Mouse (Mus musculus) gastrocnemius, adult 8-10 months (tissue): ENCODE results near the gene Miga1. TPM values are rescaled to one million over a fixed set of nuclear protein-coding genes. Genes with fewer than 3 reads are reported as not detected.
"Not testable (repeated sequence)": the region's sequence is repeated elsewhere in the genome, so short reads cannot be mapped to it uniquely, and the experiment has no call there.

Experiments used
- DNase-seq, 2 experiments: peaks; one replicate each; pipeline ENCODE4 v3.0.0; 2022; ENCODE audit warnings: low spot score in 2 of 2
- total RNA-seq, 4 experiments: library from RNA; stranded (reverse); gene quantifications; 2 replicates each; pipeline ENCODE4 v1.2.4; 2022

Gene Miga1
- total RNA-seq, 4 experiments from 2014 or later = 6.6 to 7.9 (median 7.4) TPM

DNA sequence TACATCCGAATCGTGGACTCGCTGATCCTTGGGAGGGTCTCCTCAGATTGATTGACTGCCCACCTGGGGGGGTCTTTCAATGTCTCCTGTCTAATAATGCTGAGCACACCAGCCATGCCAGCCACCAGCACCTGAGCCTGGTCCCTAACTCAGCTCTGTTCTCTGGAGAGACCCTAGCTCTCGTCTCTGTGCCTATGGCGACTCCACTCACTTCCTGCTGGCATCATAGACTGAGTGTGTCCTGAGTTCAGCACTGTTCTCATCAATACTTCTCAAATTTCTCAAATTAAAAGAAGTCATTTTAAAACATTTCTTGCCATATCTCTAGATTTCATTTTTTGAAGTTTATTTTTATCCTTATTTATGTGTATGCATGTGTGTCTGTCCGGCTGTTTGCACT, 8.1 kb downstream of the Miga1 start:
- no peak for DNase-seq

GRCm38 (mm10) chr3:152321765-152322547, 18.3 kb downstream of the Miga1 start:
- DNase-seq = no peak

DNA sequence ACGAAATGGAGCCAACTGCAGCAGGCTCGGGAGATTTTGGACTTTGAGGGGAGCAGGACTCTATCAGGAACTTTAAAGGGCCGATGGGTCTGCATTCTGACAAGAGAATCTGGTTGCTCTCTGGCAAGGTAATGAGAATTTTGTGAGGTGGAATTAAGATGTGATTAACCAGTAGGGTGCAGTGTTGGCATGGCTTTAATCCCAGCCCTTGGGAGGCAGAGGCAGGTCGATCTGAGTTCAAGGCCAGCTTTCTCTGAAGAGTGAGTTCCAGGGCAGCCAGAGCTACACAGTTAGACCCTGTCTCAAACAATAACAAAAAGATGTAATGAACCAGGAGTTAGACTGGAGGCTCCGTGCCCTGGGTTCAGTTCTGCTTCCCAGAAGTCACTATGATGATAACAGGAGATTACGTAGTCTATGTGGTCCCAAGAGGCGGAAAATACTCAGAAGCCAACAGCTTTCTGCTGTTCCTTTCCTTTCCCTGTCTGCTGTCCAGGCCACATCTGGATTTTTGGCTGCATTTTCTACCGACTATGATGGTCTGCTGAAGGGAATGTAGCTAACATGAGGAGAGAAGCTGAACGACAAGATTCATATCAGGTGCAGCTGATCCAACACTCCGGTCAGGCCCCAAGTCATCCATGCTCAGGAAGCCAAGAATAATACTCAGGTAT, 19.1 kb downstream of the Miga1 start:
- DNase-seq = no peak

- not testable (repeated sequence) for DNase-seq
These were observed 23.6 kb downstream of the Miga1 start for GRCm38 (mm10) chr3:152316447-152317173.

GRCm38 (mm10) chr3:152315613-152316012, 24.6 kb downstream of the Miga1 start:
- peak; percentile 56 to 79 for DNase-seq

DNA sequence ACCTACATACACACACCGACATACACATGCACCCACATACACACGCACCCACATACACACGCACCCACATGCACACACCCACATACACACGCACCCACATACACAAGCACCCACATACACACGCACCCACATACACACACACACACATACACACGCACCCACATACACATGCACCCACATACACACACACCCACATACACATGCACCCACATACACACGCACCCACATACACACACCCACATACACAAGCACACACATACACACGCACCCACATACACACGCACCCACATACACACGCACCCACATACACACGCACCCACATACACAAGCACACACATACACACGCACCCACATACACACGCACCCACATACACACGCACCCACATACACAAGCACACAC, 25.5 kb downstream of the Miga1 start:
- DNase-seq = not testable (repeated sequence)

DNA sequence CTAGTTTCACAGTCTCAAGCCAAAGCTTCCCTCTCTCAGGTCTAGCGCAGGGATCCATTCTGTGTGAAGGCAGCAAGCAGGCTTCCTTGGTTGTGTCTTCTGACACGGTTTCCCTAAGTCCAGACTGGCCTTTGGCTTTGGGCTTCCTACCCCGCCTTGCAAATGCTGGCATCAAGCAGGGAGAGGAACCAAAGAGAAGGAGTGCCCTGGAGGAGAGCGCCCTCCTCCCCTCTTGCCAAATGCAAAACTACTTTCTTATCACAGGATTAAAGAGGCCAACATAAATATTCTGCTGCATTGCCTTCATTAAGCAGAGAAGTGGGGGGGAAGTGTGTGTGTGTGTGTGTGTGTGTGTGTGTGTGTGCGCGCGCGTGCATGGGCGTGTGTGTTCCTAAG, 31.0 kb downstream of the Miga1 start:
- no peak for DNase-seq

- no peak for DNase-seq
These were observed 31.5 kb downstream of the Miga1 start for GRCm38 (mm10) chr3:152308485-152309249.

DNA sequence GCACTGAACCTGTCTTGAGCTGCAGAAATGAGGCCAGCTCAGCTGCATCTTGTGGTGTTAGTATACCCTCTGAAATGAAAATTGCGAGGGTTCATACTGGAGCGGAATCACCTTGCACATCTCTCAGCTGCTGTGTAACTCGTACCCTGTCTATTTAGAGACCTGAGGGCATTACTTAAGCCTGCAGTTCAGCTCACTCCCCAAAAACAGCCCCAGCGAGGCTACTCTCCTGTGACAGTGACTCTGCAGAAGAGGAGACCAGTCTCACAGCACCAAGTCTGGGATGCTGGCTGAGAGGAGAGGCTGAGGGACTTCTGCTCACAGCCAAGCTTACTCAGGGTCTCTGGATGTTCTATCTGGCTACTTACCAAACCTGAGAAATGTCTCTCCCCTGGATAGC, 34.2 kb downstream of the Miga1 start:
- peak; percentile 56 to 65 for DNase-seq

- DNase-seq = peak in 1 of 2 experiments; percentile 47
These were observed 35.1 kb downstream of the Miga1 start for GRCm38 (mm10) chr3:152305080-152305479.

- DNase-seq = peak; percentile 63 to 73
These were observed 36.0 kb downstream of the Miga1 start for GRCm38 (mm10) chr3:152304093-152304815.

DNA sequence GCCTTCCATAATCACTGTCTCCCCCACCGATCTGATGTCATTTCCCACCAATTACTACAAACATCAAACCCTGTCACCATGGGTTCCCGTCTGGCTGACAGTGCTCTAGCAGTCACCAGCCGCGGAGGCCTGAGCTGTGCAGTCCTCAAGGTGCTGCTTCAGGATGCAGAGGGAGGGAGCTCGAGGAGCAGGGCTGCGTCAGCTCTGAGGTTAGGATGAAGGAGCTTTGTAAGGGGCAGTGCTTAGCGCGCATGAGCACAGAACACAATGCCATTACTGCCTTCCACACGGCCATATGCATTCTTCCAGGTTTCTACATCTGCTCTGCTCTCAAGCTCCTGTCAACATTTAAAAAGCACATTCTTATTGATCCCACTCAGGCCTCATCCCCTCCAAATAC, 37.2 kb downstream of the Miga1 start:
- no peak for DNase-seq

DNA sequence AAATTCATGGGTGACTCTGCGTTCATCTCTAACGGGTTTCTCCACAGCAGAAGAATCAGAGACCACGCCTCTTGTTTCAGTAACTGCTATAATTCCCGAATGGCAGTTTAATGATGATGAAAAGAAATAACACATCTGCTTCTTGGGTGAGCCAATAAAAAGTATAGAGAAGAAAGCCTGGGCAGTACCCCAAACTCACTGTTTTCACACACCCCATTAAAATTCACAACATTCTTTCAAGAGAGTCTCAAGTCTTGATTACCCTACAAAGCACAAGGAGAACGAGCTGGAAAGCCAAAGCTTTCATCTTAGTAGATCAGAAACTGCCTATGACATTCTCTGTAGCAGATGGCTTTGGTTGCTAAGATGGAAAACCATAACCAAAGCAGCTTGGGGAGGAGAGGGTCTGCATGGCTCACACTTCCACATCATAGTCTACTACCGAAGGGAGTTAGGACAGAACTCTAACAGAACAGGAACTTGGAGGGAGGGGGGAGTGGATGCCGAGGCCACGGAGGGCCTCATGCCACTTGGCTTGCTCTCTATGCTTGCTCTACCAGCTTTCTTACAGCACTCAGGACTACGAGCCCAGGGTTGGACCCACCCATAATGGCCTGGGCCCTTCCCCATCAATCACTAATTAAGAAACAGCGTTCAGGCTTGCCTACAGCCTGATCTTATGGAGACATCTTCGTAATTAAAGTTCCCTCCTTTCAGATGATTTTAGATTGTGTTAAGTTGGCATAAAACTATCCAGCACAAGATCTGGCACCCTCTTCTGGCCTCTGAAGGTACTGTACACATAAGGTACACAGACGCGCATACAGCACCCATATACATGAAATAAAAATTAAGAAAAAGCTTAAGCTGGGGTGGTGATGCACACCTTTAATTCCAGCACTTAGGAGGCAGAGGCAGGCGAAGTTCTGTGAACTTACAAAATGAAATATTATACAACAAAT, 39.5 kb downstream of the Miga1 start:
- DNase-seq = no peak

- DNase-seq = no peak
These were observed 44.3 kb downstream of the Miga1 start for GRCm38 (mm10) chr3:152295896-152296295.

DNA sequence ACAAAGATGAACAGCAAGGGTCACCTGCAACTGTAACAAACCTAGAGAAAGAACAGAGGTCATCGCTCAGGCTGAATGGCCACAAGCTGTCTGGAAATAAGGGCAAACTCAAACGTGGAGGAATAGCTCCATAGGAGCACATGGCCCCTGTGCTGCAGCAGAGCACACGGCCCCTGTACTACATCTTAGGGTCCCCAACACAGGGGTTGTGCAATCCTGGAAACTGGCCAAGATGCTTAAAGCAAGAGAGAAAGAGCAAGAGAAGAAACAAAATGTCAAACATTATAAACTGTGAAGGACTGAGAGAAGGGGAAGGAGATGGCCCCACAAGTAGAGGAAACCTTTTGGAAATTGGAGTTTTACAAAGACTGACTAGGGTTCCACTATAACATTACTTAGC, 45.8 kb downstream of the Miga1 start:
- DNase-seq = no peak

DNA sequence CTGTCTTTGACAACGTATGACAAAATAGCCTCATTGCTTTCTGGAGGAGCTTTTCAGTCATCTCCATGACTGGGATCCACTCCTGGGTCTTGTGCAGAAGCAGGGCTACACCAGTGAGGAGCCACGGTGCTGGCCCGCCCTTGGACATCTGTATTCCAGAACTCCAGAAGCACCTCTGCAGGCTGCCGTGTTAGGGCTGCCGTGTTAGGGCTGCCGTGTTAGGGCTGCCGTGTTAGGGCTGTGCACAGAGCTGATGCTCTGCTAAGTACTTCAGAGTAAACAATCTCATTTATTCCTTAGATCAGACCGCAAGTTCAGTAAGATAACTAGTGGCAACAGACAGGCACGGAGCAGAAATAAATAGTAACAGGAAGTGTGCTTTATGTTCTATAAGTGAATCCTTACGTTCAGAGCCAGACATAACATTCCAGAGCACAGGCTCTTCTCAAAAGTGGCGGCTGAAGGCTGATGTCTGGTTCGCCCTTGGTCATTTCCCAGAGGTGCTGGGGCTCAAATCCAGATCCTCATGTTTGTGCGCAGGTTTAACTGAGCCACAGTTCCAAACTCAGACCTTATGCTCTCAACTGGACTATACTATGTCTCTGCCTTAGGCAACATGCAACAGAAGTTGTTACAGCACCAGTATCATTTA, 46.6 kb downstream of the Miga1 start:
- no peak for DNase-seq

DNA sequence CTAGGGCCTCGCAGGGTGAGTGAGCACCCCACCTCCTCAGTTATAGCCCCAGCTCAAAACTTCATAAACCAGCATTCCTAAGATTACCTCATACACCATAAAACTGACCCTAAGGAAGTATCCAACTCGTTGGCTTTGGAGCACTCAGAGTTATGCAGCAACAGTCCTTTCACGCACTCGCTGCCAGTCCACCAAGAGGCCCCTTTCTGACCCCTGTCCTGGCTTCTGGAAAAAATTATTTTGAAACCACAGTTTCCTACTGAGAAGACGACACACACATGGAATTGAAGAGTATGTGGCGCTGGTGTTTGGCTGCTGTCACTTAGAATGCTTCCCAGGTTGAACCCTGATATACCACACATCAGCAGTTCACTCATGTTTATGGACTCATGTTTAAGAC, 48.3 kb downstream of the Miga1 start:
- DNase-seq = no peak

DNA sequence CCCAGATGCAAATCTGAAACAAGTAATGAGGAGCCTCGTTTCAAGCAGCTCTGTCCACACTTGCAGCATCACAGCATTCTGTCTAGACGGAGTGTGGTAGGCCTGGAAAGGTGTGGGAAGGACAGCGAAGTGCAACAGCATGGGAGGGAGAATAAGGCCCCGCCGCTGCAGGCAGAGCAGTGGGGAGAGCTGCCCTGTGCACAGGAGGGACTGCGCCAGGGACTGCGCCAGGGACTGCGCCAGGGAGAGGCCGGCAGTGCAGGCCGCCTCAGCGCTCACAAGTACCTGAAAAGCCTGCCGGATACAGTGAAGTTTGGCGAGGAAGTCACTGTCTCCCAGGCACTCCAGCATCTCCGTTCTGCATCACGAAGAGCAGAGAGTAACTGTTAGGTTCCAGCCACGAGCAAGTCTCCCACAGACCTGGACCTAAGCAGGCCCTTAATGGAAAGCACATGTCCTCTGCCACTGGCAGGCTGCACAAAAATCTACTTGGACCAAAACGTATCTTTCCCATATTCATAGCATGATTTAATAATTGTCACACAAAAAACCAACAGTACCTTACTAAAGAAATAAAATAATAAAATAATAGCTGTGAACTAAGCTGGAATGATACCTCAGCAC, 49.9 kb downstream of the Miga1 start:
- no peak for DNase-seq

- DNase-seq = peak; percentile 40 to 70
These were observed 51.5 kb downstream of the Miga1 start for GRCm38 (mm10) chr3:152288740-152289139.
